Mouse (Mus musculus) olfactory bulb, adult 2 months (tissue): ENCODE data around the gene Gapdh.

Experiments
- CTCF ChIP-seq: fragments of 200-500 bp; IDR thresholded peaks from 2 replicates; pipeline ENCODE4 v1.5.1; 2012; ENCODE audit warnings: low read depth, mild to moderate bottlenecking, low read length, moderate library complexity; ENCODE audit not compliant: insufficient read depth
- POLR2A ChIP-seq: fragments of 200-500 bp; IDR thresholded peaks from 2 replicates; pipeline ENCODE4 v1.6.1; 2012; ENCODE audit warnings: mild to moderate bottlenecking, low read depth, low read length, moderate library complexity; ENCODE audit not compliant: insufficient read depth

DNA sequence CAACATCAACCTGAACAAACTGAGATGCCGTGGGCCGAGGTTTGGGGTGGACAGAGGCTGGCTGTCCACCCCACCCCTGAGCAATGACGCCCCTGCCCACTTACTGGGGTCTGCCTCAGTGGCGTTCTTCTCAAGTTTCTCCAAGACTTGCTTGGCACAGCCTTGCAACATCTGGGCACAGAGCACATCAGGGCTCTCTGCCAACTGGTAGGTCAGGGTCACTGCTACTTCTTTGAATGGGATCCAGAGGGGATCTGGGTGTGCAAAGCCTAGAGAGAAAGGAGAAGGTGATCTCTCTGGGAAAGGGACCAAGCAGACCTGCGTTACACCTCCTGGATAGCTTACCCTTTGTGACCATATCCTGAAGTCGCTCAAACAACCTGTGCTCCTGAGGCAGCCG is 7.0 kb upstream of the Gapdh start:
- TF ChIP-seq CTCF (no peak), POLR2A (no peak)
